Mouse (Mus musculus) intestine, postnatal 0 days (tissue): Measurements from ENCODE around the gene Akt1s1. TPM values are rescaled to one million over a fixed set of nuclear protein-coding genes. Genes with fewer than 3 reads are reported as not detected.

Source experiments
- ATAC-seq: fragments of 200-750 bp; cut with Nextera tagmentation; 2 replicates; pipeline ENCODE4 v1.8.0; 2017; ENCODE audit warnings: mild to moderate bottlenecking, moderate TSS enrichment, moderate library complexity
- H3K27ac ChIP-seq: fragments of 300-500 bp; sonication (generic); 2 replicates; pipeline ENCODE4 v1.5.1; 2014; ENCODE audit warnings: mild to moderate bottlenecking, low read depth, low read length, moderate library complexity
- H3K27me3 ChIP-seq: fragments of 300-500 bp; sonication (generic); replicated peaks from 2 replicates; pipeline ENCODE4 v1.6.1; 2014; ENCODE audit warnings: low read length, mixed read lengths; ENCODE audit not compliant: control insufficient read depth, insufficient read depth
- H3K36me3 ChIP-seq: fragments of 300-500 bp; sonication (generic); 2 replicates; pipeline ENCODE4 v1.6.1; 2014; ENCODE audit warnings: mild to moderate bottlenecking, moderate library complexity; ENCODE audit not compliant: control insufficient read depth, insufficient read depth
- H3K4me1 ChIP-seq: fragments of 300-500 bp; sonication (generic); replicated peaks from 2 replicates; pipeline ENCODE4 v1.6.1; 2014; ENCODE audit warnings: antibody characterized with exemption, low read length, mixed read lengths; ENCODE audit not compliant: control insufficient read depth, insufficient read depth
- H3K4me2 ChIP-seq: fragments of 300-500 bp; sonication (generic); replicated peaks from 2 replicates; pipeline ENCODE4 v1.6.1; 2014; ENCODE audit warnings: low read depth, mild to moderate bottlenecking, moderate library complexity
- H3K4me3 ChIP-seq: fragments of 300-500 bp; sonication (generic); 2 replicates; pipeline ENCODE4 v1.5.1; 2014; ENCODE audit warnings: low read depth, low read length
- H3K9ac ChIP-seq: fragments of 300-500 bp; sonication (generic); 2 replicates; pipeline ENCODE4 v1.6.1; 2014; ENCODE audit warnings: mild to moderate bottlenecking, low read depth, low read length
- H3K9me3 ChIP-seq: fragments of 300-500 bp; sonication (generic); 2 replicates; pipeline ENCODE4 v1.6.1; 2016; ENCODE audit warnings: mixed run types; ENCODE audit not compliant: control insufficient read depth
- CTCF ChIP-seq: sonication (generic); IDR thresholded peaks from 2 replicates; pipeline ENCODE4 v1.5.1; 2016; ENCODE audit warnings: low read depth, mild to moderate bottlenecking, control low read depth, antibody characterized with exemption, moderate library complexity
- WGBS: fragments of 180-500 bp; shearing (Covaris S2); extraction: QIAGEN DNeasy Blood & Tissue Kit; methylation state at CpG from one replicate; pipeline ENCODE4 v1.1.7; 2014; 5-methylcytosine and 5-hydroxymethylcytosine counted together
- polyA plus RNA-seq: library from polyadenylated mRNA; unstranded; fragments of >200 nt; fragmentation: Nextera tagmentation; extraction: Ambion mirVana; gene quantifications from 2 replicates; pipeline ENCODE4 v1.2.1, GENCODE M21; 2015

Akt1s1 gene
- polyA plus RNA-seq, 1 experiment from 2014 or later: 76.5 TPM

DNA sequence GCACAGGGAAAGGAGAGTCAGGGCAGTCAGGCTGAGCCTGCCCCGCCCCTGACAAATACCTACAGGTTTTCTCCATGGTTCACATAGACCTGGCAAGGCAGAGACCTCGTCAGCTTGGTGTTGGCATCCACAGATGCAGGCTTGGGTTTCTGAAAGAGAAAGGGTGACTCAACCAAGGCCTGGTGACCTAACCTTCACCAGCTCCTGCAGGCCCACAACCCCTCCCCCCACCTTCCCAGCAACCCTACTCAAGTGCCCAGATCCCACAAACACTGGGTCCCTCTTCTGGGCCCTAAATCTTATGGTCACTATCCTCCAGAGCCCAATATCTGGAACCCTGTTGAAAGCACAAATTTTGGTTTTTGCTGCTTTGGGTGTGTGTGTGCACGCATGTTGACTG, 34.2 kb downstream of the Akt1s1 start:
- Histone ChIP-seq H3K4me1 (no peaks in the 10 kb centered on the region), H3K27ac (no peak overlapping the region), H3K4me2 (no peak overlapping the region), H3K27me3 (no peaks in the 10 kb centered on the region), H3K9me3 (no peaks in the 10 kb centered on the region), H3K9ac (no peak overlapping the region), H3K36me3 (peaks cover 78% of the 10 kb centered on the region), H3K4me3 (no peak overlapping the region)
- TF ChIP-seq CTCF: no peak
- WGBS: 94% methylated on average over 3 of the region's 3 CpGs
- ATAC-seq: no peak

DNA sequence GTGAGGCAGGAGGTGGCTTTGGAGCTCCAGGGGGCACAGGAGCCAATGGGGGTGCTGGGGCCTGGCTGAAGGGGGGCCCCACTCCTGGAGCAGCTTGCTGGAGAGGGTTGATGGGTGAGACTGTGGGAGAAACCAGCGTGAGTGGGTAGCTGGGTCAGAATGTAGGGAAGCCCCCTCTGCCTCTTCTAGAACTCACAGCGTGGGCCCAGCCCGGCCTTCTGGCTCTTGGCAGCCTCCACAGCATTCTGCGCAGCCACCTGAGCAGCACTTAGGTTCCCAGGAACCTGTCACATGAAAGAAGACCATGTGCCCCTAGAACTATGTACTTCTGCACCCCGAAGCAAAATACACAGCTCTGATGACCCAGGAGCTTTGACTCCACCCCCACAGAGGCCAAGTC, 35.8 kb downstream of the Akt1s1 start:
- TF ChIP-seq CTCF: no peak
- no peaks in the 10 kb centered on the region for H3K9me3 ChIP-seq
- peaks cover 66% of the 10 kb centered on the region for H3K36me3 ChIP-seq
- no peak for ATAC-seq
- 92% methylated on average over 5 of the region's 5 CpGs for WGBS
- H3K4me3 ChIP-seq: no peak overlapping the region
- no peak overlapping the region for H3K9ac ChIP-seq
- no peak overlapping the region for H3K4me2 ChIP-seq
- no peaks in the 10 kb centered on the region for H3K4me1 ChIP-seq
- no peak overlapping the region for H3K27ac ChIP-seq
- H3K27me3 ChIP-seq: no peaks in the 10 kb centered on the region

DNA sequence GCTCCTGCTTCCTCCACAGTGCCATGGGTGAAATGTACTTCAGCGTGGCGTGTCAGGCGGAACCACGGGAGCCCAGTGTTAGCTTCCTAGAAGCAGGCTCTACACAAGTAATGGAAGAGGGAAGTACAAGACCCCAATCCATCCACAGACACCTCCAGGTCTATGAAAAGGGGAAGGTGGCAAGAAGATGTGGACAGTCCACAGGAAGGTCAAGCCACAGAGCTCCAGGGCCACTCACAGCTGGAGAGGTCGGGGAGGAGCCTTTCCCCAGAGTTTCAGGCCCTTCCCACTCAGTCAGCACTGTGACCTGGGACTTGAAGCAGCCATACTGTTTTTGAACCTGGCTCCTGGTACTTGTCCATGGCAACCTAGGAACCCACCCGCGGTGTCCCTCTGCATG, 38.2 kb downstream of the Akt1s1 start:
- no peak overlapping the region for H3K4me2 ChIP-seq
- WGBS: 88% methylated on average over 7 of the region's 7 CpGs
- no peak overlapping the region for H3K4me3 ChIP-seq
- H3K4me1 ChIP-seq: peaks cover 6% of the 10 kb centered on the region; the same call in 1 of the 2 replicates
- H3K27ac ChIP-seq: no peak overlapping the region
- H3K9ac ChIP-seq: no peak overlapping the region
- no peak for ATAC-seq
- H3K36me3 ChIP-seq: peaks cover 45% of the 10 kb centered on the region
- TF ChIP-seq CTCF: no peak
- no peaks in the 10 kb centered on the region for H3K27me3 ChIP-seq
- H3K9me3 ChIP-seq: no peaks in the 10 kb centered on the region

DNA sequence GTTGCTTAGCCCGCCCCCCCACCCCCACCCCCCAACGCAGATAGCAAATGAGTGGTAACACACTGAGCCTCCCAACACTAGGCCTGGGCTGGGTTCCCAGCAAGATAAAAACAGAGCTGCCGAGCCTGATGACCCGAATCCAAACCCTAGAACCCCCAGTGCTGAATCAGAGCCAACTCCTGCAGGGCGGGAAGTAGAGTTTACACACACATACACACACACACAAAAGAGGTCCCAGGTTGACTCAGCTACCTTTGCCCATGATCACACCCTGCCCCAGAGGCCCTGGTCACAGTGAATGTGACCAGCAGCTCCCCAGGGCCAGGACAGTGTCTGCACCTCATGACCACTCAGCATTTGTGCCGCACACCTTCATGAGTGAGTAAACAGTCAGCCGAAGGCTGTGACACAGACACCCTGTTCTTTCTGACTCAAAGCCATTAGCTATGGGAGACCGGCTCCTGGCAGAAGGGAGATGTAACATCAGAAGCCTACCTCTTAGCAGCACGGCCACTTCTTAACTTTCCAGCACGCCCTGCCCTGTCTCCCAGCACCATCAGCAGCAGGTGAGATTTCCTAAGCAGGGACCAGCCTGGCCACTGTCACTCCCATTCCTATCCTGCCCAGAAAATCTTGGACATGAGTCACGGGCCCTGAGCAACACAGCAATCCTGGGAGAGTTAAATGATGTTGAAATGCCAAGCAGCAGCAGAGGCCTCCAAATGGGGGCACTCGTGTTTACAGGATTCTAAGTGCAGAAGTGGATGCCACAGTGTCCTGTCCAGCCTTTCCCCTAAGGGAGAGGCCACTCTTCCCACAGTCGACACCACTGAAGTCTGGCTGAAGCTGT, 39.7 kb downstream of the Akt1s1 start:
- WGBS: 78% methylated on average over 13 of the region's 13 CpGs
- Histone ChIP-seq H3K4me3 (no peak overlapping the region), H3K4me1 (peaks cover 6% of the 10 kb centered on the region; the same call in 1 of the 2 replicates), H3K9me3 (no peaks in the 10 kb centered on the region), H3K9ac (no peak overlapping the region), H3K27me3 (no peaks in the 10 kb centered on the region), H3K27ac (peak overlapping the region; percentile 41), H3K36me3 (peaks cover 31% of the 10 kb centered on the region), H3K4me2 (no peak overlapping the region)
- no peak for ATAC-seq
- no peak for TF ChIP-seq CTCF

DNA sequence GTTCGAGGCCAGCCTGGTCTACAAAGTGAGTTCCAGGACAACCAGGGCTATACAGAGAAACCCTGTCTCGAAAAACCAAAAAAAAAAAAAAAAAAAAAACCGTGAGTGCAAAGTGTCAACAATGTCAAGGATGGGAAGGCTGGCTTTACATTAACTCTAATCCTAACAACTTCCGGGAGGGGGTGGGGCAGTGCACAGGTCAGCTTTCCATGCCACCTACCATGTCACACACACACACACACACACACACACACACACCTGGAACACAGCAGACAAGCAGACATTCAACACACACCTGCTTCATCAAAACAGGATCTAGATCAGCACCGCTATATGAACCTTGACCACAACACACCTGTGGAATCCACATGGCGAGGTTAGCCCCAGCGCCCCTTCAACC, 41.4 kb downstream of the Akt1s1 start:
- H3K4me3 ChIP-seq: no peak overlapping the region
- H3K9me3 ChIP-seq: no peaks in the 10 kb centered on the region
- whole genome bisulfite sequencing: 63% methylated on average over 6 of the region's 7 CpGs
- H3K4me1 ChIP-seq: peaks cover 6% of the 10 kb centered on the region; the same call in 1 of the 2 replicates
- H3K27ac ChIP-seq: no peak overlapping the region
- no peak for TF ChIP-seq CTCF
- peak; percentile 25 for ATAC-seq
- H3K4me2 ChIP-seq: peak overlapping the region; percentile 25; the same call in 1 of the 2 replicates
- H3K36me3 ChIP-seq: peaks cover 16% of the 10 kb centered on the region
- no peaks in the 10 kb centered on the region for H3K27me3 ChIP-seq
- H3K9ac ChIP-seq: no peak overlapping the region

DNA sequence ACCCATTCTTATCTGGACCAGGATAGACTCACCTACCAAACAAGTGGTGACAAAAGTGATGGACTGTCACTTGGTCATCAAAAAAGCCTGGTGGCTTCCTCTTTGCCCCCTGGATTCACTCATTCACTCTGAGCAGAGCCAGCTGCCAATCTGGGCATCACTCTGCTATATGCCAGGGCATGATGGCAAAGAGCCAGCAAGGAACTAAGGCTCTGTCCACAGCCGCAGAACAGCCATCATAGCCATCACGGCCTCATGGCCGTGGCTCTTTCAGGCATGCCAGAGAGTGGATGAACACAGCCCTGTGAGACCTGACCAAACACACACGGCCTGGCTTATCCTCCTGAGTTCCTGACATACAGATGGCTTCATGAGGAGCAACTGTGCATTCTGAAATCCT, 41.9 kb downstream of the Akt1s1 start:
- Histone ChIP-seq H3K36me3 (peaks cover 11% of the 10 kb centered on the region), H3K4me3 (no peak overlapping the region), H3K9me3 (no peaks in the 10 kb centered on the region), H3K27ac (no peak overlapping the region; the same call in 1 of the 2 replicates), H3K27me3 (no peaks in the 10 kb centered on the region), H3K4me1 (peaks cover 6% of the 10 kb centered on the region; the same call in 1 of the 2 replicates), H3K4me2 (peak overlapping the region; percentile 86), H3K9ac (no peak overlapping the region)
- no peak for ATAC-seq
- 73% methylated on average over 4 of the region's 4 CpGs for WGBS
- no peak for TF ChIP-seq CTCF
